Mouse (Mus musculus): ENCODE results near the gene Bach1. TPM values are rescaled to one million over a fixed set of nuclear protein-coding genes. Genes with fewer than 3 reads are reported as not detected.

Bach1 gene
- total and polyA plus RNA-seq, 2 experiments: 8.2 to 28.9 TPM

GRCm38 (mm10) chr16:87708570-87708969, 9.8 kb downstream of the Bach1 start:
- H3K9ac ChIP-seq (ENCODE audit: low read depth, low read length): no peak overlapping the region
- TF ChIP-seq POLR2A (IDR thresholded peaks at IDR 0.05; ENCODE audit: extremely low read depth, insufficient read depth, low read length): no peak
- no peak for TF ChIP-seq CTCF (IDR thresholded peaks at IDR 0.05; ENCODE audit: low read depth, low read length)
- H3K4me3 ChIP-seq (ENCODE audit: insufficient read depth, low read depth, low read length): no peak overlapping the region
- H3K79me2 ChIP-seq (ENCODE audit: control insufficient read depth, insufficient read depth, low read length): peaks cover 73% of the 10 kb centered on the region
- peaks cover 64% of the 10 kb centered on the region for H3K4me1 ChIP-seq (ENCODE audit: control insufficient read depth, insufficient read depth, low read length)
- no peak for DNase-seq (ENCODE audit: extremely low read depth, low read depth, low spot score)
- no peaks in the 10 kb centered on the region for H3K36me3 ChIP-seq (ENCODE audit: control insufficient read depth, insufficient read depth, low read length)
- H3K27me3 ChIP-seq (ENCODE audit: control insufficient read depth, insufficient read depth, low read length): no peaks in the 10 kb centered on the region
- H3K27ac ChIP-seq (replicated peaks; ENCODE audit: insufficient read depth, low read depth, low read length): no peak overlapping the region
- 71% methylated on average over 5 of the region's 5 CpGs for WGBS

GRCm38 (mm10) chr16:87709144-87709543, 10.4 kb downstream of the Bach1 start:
- H3K4me3 ChIP-seq (ENCODE audit: insufficient read depth, low read depth, low read length): no peak overlapping the region
- H3K79me2 ChIP-seq (ENCODE audit: control insufficient read depth, insufficient read depth, low read length): peaks cover 72% of the 10 kb centered on the region
- DNase-seq (ENCODE audit: extremely low read depth, low read depth, low spot score): no peak
- H3K4me1 ChIP-seq (ENCODE audit: control insufficient read depth, insufficient read depth, low read length): peaks cover 65% of the 10 kb centered on the region
- 31% methylated on average over 5 of the region's 5 CpGs for WGBS
- no peak overlapping the region for H3K27ac ChIP-seq (replicated peaks; ENCODE audit: insufficient read depth, low read depth, low read length)
- no peak overlapping the region for H3K9ac ChIP-seq (ENCODE audit: low read depth, low read length)
- no peaks in the 10 kb centered on the region for H3K27me3 ChIP-seq (ENCODE audit: control insufficient read depth, insufficient read depth, low read length)
- TF ChIP-seq CTCF (IDR thresholded peaks at IDR 0.05; ENCODE audit: low read depth, low read length) (no peak), POLR2A (IDR thresholded peaks at IDR 0.05; ENCODE audit: extremely low read depth, insufficient read depth, low read length) (no peak)
- no peaks in the 10 kb centered on the region for H3K36me3 ChIP-seq (ENCODE audit: control insufficient read depth, insufficient read depth, low read length)

DNA sequence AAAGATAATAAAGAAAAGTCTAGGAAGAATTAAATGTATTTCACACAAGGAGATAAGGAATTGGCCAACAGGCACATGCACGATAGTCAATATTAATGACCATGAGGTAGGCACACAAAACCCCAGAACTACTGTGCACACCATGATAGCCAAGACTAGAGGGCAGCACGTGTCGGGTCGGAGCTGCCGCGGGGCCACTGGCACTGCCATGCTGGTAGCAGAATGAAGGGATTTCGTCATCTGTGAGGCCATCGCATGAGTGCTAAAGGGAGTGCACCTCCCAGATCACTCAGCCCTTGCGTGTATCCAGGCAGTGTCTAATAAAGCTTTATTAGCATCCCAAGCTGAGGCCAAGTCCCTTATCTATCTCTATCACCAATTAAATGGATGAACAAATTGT, 11.2 kb downstream of the Bach1 start:
- Histone ChIP-seq H3K9ac (ENCODE audit: low read depth, low read length) (no peak overlapping the region), H3K27me3 (ENCODE audit: control insufficient read depth, insufficient read depth, low read length) (no peaks in the 10 kb centered on the region), H3K79me2 (ENCODE audit: control insufficient read depth, insufficient read depth, low read length) (peaks cover 74% of the 10 kb centered on the region), H3K36me3 (ENCODE audit: control insufficient read depth, insufficient read depth, low read length) (no peaks in the 10 kb centered on the region), H3K27ac (replicated peaks; ENCODE audit: insufficient read depth, low read depth, low read length) (no peak overlapping the region), H3K4me3 (ENCODE audit: insufficient read depth, low read depth, low read length) (no peak overlapping the region), H3K4me1 (ENCODE audit: control insufficient read depth, insufficient read depth, low read length) (peaks cover 61% of the 10 kb centered on the region)
- TF ChIP-seq CTCF (IDR thresholded peaks at IDR 0.05; ENCODE audit: low read depth, low read length) (no peak), POLR2A (IDR thresholded peaks at IDR 0.05; ENCODE audit: extremely low read depth, insufficient read depth, low read length) (no peak)
- peak; percentile 85 for DNase-seq (ENCODE audit: extremely low read depth, low read depth, low spot score)
- WGBS: 32% methylated on average over 9 of the region's 9 CpGs

- DNase-seq (ENCODE audit: extremely low read depth, low read depth, low spot score): peak; percentile 74
- TF ChIP-seq CTCF (IDR thresholded peaks at IDR 0.05; ENCODE audit: low read depth, low read length) (no peak), POLR2A (IDR thresholded peaks at IDR 0.05; ENCODE audit: extremely low read depth, insufficient read depth, low read length) (no peak)
- H3K27me3 ChIP-seq (ENCODE audit: control insufficient read depth, insufficient read depth, low read length): no peaks in the 10 kb centered on the region
- peak overlapping the region; percentile 81 for H3K27ac ChIP-seq (replicated peaks; ENCODE audit: insufficient read depth, low read depth, low read length)
- no peak overlapping the region for H3K9ac ChIP-seq (ENCODE audit: low read depth, low read length)
- H3K79me2 ChIP-seq (ENCODE audit: control insufficient read depth, insufficient read depth, low read length): peaks cover 70% of the 10 kb centered on the region
- H3K36me3 ChIP-seq (ENCODE audit: control insufficient read depth, insufficient read depth, low read length): peaks cover 2% of the 10 kb centered on the region; the same call in 1 of the 2 replicates
- WGBS: 16% methylated on average over 2 of the region's 2 CpGs
- H3K4me3 ChIP-seq (ENCODE audit: insufficient read depth, low read depth, low read length): no peak overlapping the region
- peaks cover 47% of the 10 kb centered on the region for H3K4me1 ChIP-seq (ENCODE audit: control insufficient read depth, insufficient read depth, low read length)
Measured at GRCm38 (mm10) chr16:87711961-87712360, 13.2 kb downstream of the Bach1 start.

DNA sequence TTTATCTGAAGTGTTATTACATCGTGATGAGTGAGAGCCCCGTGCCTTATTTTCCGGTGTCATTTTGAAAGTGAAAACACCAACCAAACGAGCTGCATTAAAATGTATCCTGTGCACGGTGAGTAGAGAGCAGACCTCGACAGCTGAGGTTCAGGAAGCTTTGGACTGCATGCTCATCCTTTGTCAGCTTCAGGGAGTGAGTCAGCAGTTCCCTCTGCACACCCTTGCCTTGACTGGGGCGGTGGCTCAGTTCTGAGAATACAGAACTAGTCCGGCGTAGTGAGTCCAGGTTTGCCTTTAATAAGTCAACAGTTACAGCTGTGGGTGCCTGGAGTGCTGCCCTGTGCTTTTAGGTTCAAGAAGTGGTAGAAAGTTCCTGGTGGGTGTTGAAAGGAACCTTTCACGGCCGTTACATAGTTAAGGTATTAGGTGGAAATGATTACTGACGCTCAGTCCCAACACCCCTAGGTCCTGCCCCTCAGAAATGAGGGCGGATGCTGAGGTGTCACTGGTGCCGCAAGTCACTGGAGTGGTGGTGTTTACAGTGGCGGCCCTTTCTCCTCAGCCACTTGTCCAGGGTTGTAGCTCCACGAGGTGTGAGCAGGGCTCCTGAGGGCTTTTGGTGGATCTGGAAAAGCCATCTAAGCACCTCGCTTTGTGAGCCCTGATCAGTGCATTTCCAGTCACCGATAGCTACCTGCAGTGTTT, 14.4 kb downstream of the Bach1 start:
- no peaks in the 10 kb centered on the region for H3K27me3 ChIP-seq (ENCODE audit: control insufficient read depth, insufficient read depth, low read length)
- 31% methylated on average over 18 of the region's 18 CpGs for WGBS
- H3K79me2 ChIP-seq (ENCODE audit: control insufficient read depth, insufficient read depth, low read length): peaks cover 66% of the 10 kb centered on the region
- H3K36me3 ChIP-seq (ENCODE audit: control insufficient read depth, insufficient read depth, low read length): peaks cover 2% of the 10 kb centered on the region; the same call in 1 of the 2 replicates
- peaks cover 41% of the 10 kb centered on the region for H3K4me1 ChIP-seq (ENCODE audit: control insufficient read depth, insufficient read depth, low read length)
- TF ChIP-seq CTCF (IDR thresholded peaks at IDR 0.05; ENCODE audit: low read depth, low read length): no peak
- no peak for TF ChIP-seq POLR2A (IDR thresholded peaks at IDR 0.05; ENCODE audit: extremely low read depth, insufficient read depth, low read length)
- no peak overlapping the region for H3K4me3 ChIP-seq (ENCODE audit: insufficient read depth, low read depth, low read length)
- peak overlapping the region; percentile 10; the same call in 1 of the 2 replicates for H3K9ac ChIP-seq (ENCODE audit: low read depth, low read length)
- peak; percentile 80 for DNase-seq (ENCODE audit: extremely low read depth, low read depth, low spot score)
- peak overlapping the region; percentile 30 for H3K27ac ChIP-seq (replicated peaks; ENCODE audit: insufficient read depth, low read depth, low read length)

GRCm38 (mm10) chr16:87714550-87714949, 15.8 kb downstream of the Bach1 start:
- TF ChIP-seq CTCF (IDR thresholded peaks at IDR 0.05; ENCODE audit: low read depth, low read length) (no peak), POLR2A (IDR thresholded peaks at IDR 0.05; ENCODE audit: extremely low read depth, insufficient read depth, low read length) (no peak)
- no peak overlapping the region for H3K27ac ChIP-seq (replicated peaks; ENCODE audit: insufficient read depth, low read depth, low read length)
- no peak for DNase-seq (ENCODE audit: extremely low read depth, low read depth, low spot score)
- H3K4me3 ChIP-seq (ENCODE audit: insufficient read depth, low read depth, low read length): no peak overlapping the region
- H3K36me3 ChIP-seq (ENCODE audit: control insufficient read depth, insufficient read depth, low read length): peaks cover 11% of the 10 kb centered on the region; the same call in 1 of the 2 replicates
- peaks cover 58% of the 10 kb centered on the region for H3K79me2 ChIP-seq (ENCODE audit: control insufficient read depth, insufficient read depth, low read length)
- H3K4me1 ChIP-seq (ENCODE audit: control insufficient read depth, insufficient read depth, low read length): peaks cover 30% of the 10 kb centered on the region
- no peak overlapping the region for H3K9ac ChIP-seq (ENCODE audit: low read depth, low read length)
- WGBS: 93% methylated on average over 9 of the region's 9 CpGs
- no peaks in the 10 kb centered on the region for H3K27me3 ChIP-seq (ENCODE audit: control insufficient read depth, insufficient read depth, low read length)
